Mouse (Mus musculus) fibroblast of lung, adult 2 months (primary cell): ENCODE results near the gene Olfr1115.
"Not testable (repeated sequence)": the region's sequence is repeated elsewhere in the genome, so short reads cannot be mapped to it uniquely, and the experiment has no call there.

Experiments
- DNase-seq: peaks from one replicate; pipeline ENCODE4 v3.0.0-alpha.2; 2011; ENCODE audit warnings: low read depth

Olfr1115 gene

GRCm38 (mm10) chr2:87247713-87248112, at the start of gene Olfr1115:
TSS of gene Olfr1115 (plus strand) at chr2:87248013.
- no peak for DNase-seq

- DNase-seq = no peak
These were observed 39.1 kb upstream of the Olfr1115 start, which contains the start of gene Olfr1113 for GRCm38 (mm10) chr2:87208670-87209069. TSS of gene Olfr1113 (plus strand) at chr2:87208970.

- no peak for DNase-seq
These were observed 19.4 kb downstream of the Olfr1115 start, which contains the start of gene Olfr1116 for GRCm38 (mm10) chr2:87267234-87267633. TSS of gene Olfr1116 (plus strand) at chr2:87267534.

GRCm38 (mm10) chr2:87293977-87294376, 46.2 kb downstream of the Olfr1115 start:
- DNase-seq = not testable (repeated sequence)
